Mouse (Mus musculus): ENCODE results near the gene Trnt1. TPM values are rescaled to one million over a fixed set of nuclear protein-coding genes. Genes with fewer than 3 reads are reported as not detected.

Gene Trnt1
- polyA plus RNA-seq, 1 experiment from 2014 or later: 69.0 TPM

DNA sequence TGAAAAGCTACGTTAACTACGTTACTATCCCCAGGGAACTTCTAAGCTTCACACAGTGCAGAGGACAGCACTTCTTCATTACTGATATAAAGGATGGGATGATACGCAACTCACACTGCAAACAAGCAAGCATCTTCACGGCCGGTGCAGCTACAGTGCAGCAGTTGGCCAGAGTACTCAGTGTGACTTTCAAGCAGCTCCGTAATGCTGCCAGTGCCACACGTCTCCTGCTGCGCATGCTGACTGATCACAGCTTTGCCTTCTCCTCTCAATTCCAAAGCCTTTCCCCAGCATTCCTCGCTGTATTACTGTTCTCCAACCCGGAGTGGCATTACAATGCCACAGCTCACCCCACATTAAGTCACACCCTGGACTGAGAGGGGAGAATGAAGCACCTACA lies 24.7 kb downstream of the Trnt1 start:
- ATAC-seq (ENCODE audit: low FRiP score, low TSS enrichment) (no peak), DNase-seq (no peak)
- H3K9me3 ChIP-seq (ENCODE audit: control insufficient read depth, low read length): no peaks in the 10 kb centered on the region
- no peak overlapping the region for H3K4me3 ChIP-seq (replicated peaks; ENCODE audit: low read depth, low read length)
- H3K36me3 ChIP-seq (ENCODE audit: control insufficient read depth, insufficient read depth, low read length): peaks cover 55% of the 10 kb centered on the region
- no peaks in the 10 kb centered on the region; the same call in 1 of the 2 replicates for H3K4me1 ChIP-seq (ENCODE audit: control insufficient read depth, insufficient read depth, low read length)
- H3K27me3 ChIP-seq (ENCODE audit: control insufficient read depth, insufficient read depth, low read length): no peaks in the 10 kb centered on the region
- H3K27ac ChIP-seq (replicated peaks; ENCODE audit: low read depth, low read length): no peak overlapping the region
- 97% methylated on average over 10 of the region's 10 CpGs for WGBS
- H3K4me2 ChIP-seq (ENCODE audit: low read length): no peak overlapping the region
- H3K9ac ChIP-seq (replicated peaks; ENCODE audit: low read length): no peak overlapping the region

DNA sequence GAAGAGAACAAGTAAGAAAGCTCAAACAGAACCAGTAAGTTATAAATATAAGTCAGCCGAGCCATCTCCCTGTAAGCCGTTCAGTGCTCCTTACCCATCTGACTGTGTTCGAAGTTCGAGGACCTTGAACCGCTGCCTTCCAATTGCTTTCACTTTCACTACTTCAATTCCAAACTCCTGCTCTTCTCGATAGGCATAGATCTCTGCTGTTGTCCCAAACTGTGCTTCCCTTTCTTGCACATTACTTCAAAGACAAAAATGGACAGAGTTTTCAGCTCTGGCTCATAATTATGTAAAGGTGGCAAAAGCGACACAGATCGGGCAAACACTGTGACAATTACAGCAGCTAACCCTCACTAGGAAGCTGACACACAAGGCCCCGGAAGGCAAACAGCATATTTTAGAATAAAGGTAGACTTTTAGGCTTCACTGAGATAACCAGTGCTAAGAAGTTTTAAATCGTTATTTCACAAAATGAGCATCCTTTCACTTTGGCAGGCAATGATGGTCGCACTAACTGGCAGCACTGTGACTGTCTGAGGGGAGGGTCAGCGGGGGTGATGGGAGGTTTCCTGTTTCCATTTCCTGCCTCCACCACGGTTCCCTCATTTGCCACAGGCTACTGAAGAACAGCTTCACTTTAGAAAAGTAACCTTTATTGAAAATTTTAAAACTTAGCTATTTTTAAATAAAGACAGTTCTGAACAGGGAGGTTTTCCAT lies 25.3 kb downstream of the Trnt1 start:
- no peaks in the 10 kb centered on the region for H3K9me3 ChIP-seq (ENCODE audit: control insufficient read depth, low read length)
- H3K9ac ChIP-seq (replicated peaks; ENCODE audit: low read length): no peak overlapping the region
- H3K36me3 ChIP-seq (ENCODE audit: control insufficient read depth, insufficient read depth, low read length): peaks cover 49% of the 10 kb centered on the region
- no peak for DNase-seq
- H3K27ac ChIP-seq (replicated peaks; ENCODE audit: low read depth, low read length): no peak overlapping the region
- H3K4me1 ChIP-seq (ENCODE audit: control insufficient read depth, insufficient read depth, low read length): peaks cover 3% of the 10 kb centered on the region
- H3K4me2 ChIP-seq (ENCODE audit: low read length): no peak overlapping the region
- 94% methylated on average over 13 of the region's 13 CpGs for WGBS
- H3K4me3 ChIP-seq (replicated peaks; ENCODE audit: low read depth, low read length): no peak overlapping the region
- H3K27me3 ChIP-seq (ENCODE audit: control insufficient read depth, insufficient read depth, low read length): no peaks in the 10 kb centered on the region
- ATAC-seq (ENCODE audit: low FRiP score, low TSS enrichment): no peak

DNA sequence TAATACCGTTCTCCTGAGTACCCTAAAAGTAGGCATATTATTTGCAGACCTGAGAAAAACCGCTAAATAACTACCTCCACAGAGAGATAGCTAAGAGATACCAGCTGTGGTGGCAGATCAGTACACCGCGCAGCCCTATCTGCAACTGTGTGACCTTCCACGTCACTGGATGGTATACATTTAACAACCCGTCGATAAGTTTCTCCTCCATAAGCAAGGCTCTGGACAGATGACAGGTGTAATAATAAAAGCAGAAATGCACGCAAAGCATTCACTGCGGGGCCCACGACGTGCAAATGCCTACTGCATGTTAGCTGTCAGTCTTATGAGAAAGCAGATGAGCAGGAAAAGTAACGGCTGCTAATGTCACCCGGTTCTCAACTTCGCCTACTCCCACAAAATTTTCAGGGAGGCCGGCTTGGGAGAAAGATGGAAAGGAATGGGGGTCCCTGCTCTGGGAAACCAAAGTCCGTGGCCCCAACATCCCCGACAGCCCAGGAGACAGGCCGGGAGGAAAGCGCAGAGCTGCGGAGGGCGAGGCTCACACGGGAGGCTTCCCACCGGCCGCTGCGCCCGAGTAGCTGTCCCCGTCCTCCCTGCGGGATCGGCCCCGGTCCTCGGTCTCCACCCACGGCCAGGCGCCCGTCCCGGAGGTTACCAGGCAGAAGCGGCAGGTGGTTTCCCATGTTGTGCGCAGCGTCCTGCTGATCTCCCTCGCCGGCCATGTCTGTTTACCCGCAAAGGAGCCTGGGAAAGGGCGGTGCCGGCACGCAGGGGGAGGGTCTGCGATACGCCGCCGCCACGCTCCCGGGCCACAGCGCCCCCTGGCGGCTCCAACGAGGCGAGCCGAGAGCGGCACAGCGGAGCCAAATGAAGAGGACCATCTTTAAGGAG lies 30.7 kb downstream of the Trnt1 start, which contains the start of gene Crbn:
TSS of gene Crbn (minus strand) at position 745 of the 894 bp plus-strand sequence.
- peak; percentile 96 for DNase-seq
- WGBS: 2% methylated on average over 57 of the region's 57 CpGs
- H3K27ac ChIP-seq (replicated peaks; ENCODE audit: low read depth, low read length): no peak within 1 kb of the TSS
- peaks cover 4% of the 10 kb centered on the region for H3K4me1 ChIP-seq (ENCODE audit: control insufficient read depth, insufficient read depth, low read length)
- no peaks in the 10 kb centered on the region for H3K9me3 ChIP-seq (ENCODE audit: control insufficient read depth, low read length)
- no peaks in the 10 kb centered on the region for H3K27me3 ChIP-seq (ENCODE audit: control insufficient read depth, insufficient read depth, low read length)
- peak; percentile 96 for ATAC-seq (ENCODE audit: low FRiP score, low TSS enrichment)
- H3K4me2 ChIP-seq (ENCODE audit: low read length): peak within 1 kb of the TSS; percentile 60
- peak within 1 kb of the TSS; percentile 64 for H3K4me3 ChIP-seq (replicated peaks; ENCODE audit: low read depth, low read length)
- H3K36me3 ChIP-seq (ENCODE audit: control insufficient read depth, insufficient read depth, low read length): peaks cover 10% of the 10 kb centered on the region
- H3K9ac ChIP-seq (replicated peaks; ENCODE audit: low read length): peak within 1 kb of the TSS; percentile 67

DNA sequence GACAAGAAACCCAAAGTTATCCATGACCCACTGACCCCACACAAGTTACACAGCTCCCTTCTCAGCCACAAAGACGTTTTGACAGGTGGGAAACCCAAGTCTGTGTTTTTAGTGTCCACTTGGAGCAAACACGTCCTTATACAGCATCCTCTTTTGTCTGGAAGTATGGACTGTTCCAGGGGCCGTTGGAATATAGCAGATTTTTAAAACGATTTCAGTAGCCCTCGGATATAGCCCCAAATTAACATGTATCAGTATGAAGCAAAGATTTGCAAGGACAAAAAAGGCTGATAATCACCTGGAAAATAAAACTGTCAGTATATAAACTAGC lies 31.3 kb downstream of the Trnt1 start:
- 56% methylated on average over 5 of the region's 5 CpGs for WGBS
- H3K4me2 ChIP-seq (ENCODE audit: low read length): peak overlapping the region; percentile 30
- DNase-seq: no peak
- H3K4me3 ChIP-seq (replicated peaks; ENCODE audit: low read depth, low read length): peak overlapping the region; percentile 64; the same call in 1 of the 2 replicates
- H3K36me3 ChIP-seq (ENCODE audit: control insufficient read depth, insufficient read depth, low read length): 0 out of 2 replicates have a peak, but pooled peaks cover 5% of the 10 kb centered on the region
- H3K27ac ChIP-seq (replicated peaks; ENCODE audit: low read depth, low read length): no peak overlapping the region
- H3K4me1 ChIP-seq (ENCODE audit: control insufficient read depth, insufficient read depth, low read length): peaks cover 4% of the 10 kb centered on the region
- H3K9me3 ChIP-seq (ENCODE audit: control insufficient read depth, low read length): no peaks in the 10 kb centered on the region
- ATAC-seq (ENCODE audit: low FRiP score, low TSS enrichment): no peak
- H3K9ac ChIP-seq (replicated peaks; ENCODE audit: low read length): no peak overlapping the region
- H3K27me3 ChIP-seq (ENCODE audit: control insufficient read depth, insufficient read depth, low read length): no peaks in the 10 kb centered on the region

DNA sequence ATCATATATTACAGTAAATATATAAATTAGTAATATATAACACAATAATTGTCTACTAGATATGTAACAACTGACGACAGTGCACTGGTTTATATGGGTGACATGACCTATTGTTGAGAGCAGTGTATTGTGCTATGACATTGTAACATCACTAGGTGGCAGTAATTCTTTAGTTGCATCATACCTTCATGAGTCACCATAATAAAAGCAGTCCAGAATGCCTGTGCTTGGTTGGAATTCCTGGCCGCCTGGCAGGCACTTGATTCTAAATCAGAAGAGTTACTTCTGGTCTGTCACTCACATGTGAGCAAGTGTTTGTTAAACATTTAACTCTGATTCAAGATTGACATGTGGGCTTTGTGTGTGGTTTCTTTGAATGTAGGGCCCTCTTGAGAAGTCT lies 36.0 kb downstream of the Trnt1 start:
- no peak overlapping the region for H3K4me3 ChIP-seq (replicated peaks; ENCODE audit: low read depth, low read length)

DNA sequence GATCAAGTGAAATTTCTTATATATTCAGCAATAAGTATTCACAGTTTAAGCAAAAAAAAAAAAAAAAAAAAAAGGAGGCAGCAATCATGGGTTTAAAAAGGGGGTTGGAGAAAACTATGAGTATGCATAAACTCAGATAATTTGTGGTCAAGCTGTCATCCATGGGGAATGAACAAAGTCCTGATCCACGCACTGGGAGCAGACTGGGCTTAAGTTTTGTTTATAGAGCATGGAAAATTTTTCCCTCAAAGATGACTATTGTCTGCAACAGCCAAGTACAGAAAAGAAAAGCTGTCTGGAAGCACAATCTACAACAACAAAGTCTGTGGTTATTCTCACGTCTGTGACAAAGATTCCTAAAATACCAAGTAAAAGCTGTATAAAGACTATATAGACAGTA lies 40.2 kb downstream of the Trnt1 start:
- no peak overlapping the region for H3K4me3 ChIP-seq (replicated peaks; ENCODE audit: low read depth, low read length)
- H3K27ac ChIP-seq (replicated peaks; ENCODE audit: low read depth, low read length): no peak overlapping the region
- no peak for ATAC-seq (ENCODE audit: low FRiP score, low TSS enrichment)
- no peaks in the 10 kb centered on the region for H3K9me3 ChIP-seq (ENCODE audit: control insufficient read depth, low read length)
- 69% methylated on average over 2 of the region's 2 CpGs for WGBS
- no peak for DNase-seq
- H3K9ac ChIP-seq (replicated peaks; ENCODE audit: low read length): no peak overlapping the region
- no peaks in the 10 kb centered on the region for H3K36me3 ChIP-seq (ENCODE audit: control insufficient read depth, insufficient read depth, low read length)
- H3K4me2 ChIP-seq (ENCODE audit: low read length): no peak overlapping the region
- H3K27me3 ChIP-seq (ENCODE audit: control insufficient read depth, insufficient read depth, low read length): no peaks in the 10 kb centered on the region
- H3K4me1 ChIP-seq (ENCODE audit: control insufficient read depth, insufficient read depth, low read length): no peaks in the 10 kb centered on the region

More for the DNA sequence above, 36.0 kb downstream of the Trnt1 start:
- Histone ChIP-seq H3K9me3 (ENCODE audit: control insufficient read depth, low read length) (no peaks in the 10 kb centered on the region), H3K4me1 (ENCODE audit: control insufficient read depth, insufficient read depth, low read length) (no peaks in the 10 kb centered on the region), H3K4me2 (ENCODE audit: low read length) (no peak overlapping the region), H3K9ac (replicated peaks; ENCODE audit: low read length) (no peak overlapping the region), H3K27me3 (ENCODE audit: control insufficient read depth, insufficient read depth, low read length) (no peaks in the 10 kb centered on the region), H3K27ac (replicated peaks; ENCODE audit: low read depth, low read length) (no peak overlapping the region), H3K36me3 (ENCODE audit: control insufficient read depth, insufficient read depth, low read length) (no peaks in the 10 kb centered on the region)
- 29% methylated on average over 2 of the region's 2 CpGs for WGBS
- DNase-seq (peak; percentile 79), ATAC-seq (ENCODE audit: low FRiP score, low TSS enrichment) (0 out of 2 replicates have a peak, but pooled peaks have one; percentile 47)

DNA sequence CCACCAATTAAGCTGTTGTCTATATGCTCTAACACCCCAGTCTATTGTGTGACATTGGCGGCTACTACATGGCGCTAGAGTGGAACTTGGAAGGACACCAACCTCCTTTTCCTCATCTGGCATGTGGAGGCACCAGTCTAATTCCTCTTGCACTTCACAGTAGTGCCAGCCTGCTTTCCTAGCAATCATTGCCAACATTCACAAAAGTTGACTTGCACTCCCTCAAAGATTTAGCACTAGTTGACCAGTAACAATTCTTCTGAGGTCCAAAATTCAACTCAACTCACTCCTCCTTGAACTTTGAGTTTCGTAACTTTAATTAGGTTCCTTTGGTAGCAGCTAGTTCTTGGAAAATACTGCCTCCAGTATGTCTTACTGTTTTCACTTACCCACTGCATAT lies 41.8 kb downstream of the Trnt1 start:
- 83% methylated on average over 3 of the region's 3 CpGs for WGBS
- no peak overlapping the region for H3K27ac ChIP-seq (replicated peaks; ENCODE audit: low read depth, low read length)
- H3K4me1 ChIP-seq (ENCODE audit: control insufficient read depth, insufficient read depth, low read length): no peaks in the 10 kb centered on the region
- ATAC-seq (ENCODE audit: low FRiP score, low TSS enrichment) (no peak), DNase-seq (no peak)
- H3K4me3 ChIP-seq (replicated peaks; ENCODE audit: low read depth, low read length): no peak overlapping the region
- no peaks in the 10 kb centered on the region for H3K36me3 ChIP-seq (ENCODE audit: control insufficient read depth, insufficient read depth, low read length)
- no peaks in the 10 kb centered on the region for H3K27me3 ChIP-seq (ENCODE audit: control insufficient read depth, insufficient read depth, low read length)
- H3K9ac ChIP-seq (replicated peaks; ENCODE audit: low read length): no peak overlapping the region
- no peaks in the 10 kb centered on the region for H3K9me3 ChIP-seq (ENCODE audit: control insufficient read depth, low read length)
- no peak overlapping the region for H3K4me2 ChIP-seq (ENCODE audit: low read length)

DNA sequence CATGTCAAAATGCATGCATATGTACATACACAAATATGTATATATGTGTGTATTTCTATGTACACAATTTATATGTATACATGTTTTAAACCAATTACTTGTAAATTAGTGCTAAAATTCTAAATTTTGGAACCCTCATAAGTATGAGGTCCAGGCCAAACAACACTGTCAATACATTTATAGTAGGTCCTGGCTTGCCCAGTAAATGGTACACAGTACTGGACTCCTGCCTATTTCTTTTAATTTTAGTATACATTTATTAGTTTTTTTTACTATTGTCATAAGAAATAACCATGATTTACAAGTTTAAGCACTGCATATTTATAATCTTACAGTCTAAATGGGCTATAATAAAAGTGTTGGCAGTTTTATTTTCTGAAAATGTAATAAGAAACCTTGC lies 50.3 kb downstream of the Trnt1 start:
- Histone ChIP-seq H3K9ac (replicated peaks; ENCODE audit: low read length) (no peak overlapping the region), H3K27ac (replicated peaks; ENCODE audit: low read depth, low read length) (no peak overlapping the region), H3K9me3 (ENCODE audit: control insufficient read depth, low read length) (no peaks in the 10 kb centered on the region), H3K4me3 (replicated peaks; ENCODE audit: low read depth, low read length) (no peak overlapping the region), H3K4me1 (ENCODE audit: control insufficient read depth, insufficient read depth, low read length) (no peaks in the 10 kb centered on the region), H3K4me2 (ENCODE audit: low read length) (no peak overlapping the region), H3K36me3 (ENCODE audit: control insufficient read depth, insufficient read depth, low read length) (no peaks in the 10 kb centered on the region), H3K27me3 (ENCODE audit: control insufficient read depth, insufficient read depth, low read length) (no peaks in the 10 kb centered on the region)
- DNase-seq (no peak), ATAC-seq (ENCODE audit: low FRiP score, low TSS enrichment) (no peak)

All from midbrain, embryonic 14.5 days (tissue).